Comparison of ENCODE assay signal across 12 mouse cellular contexts in the genomic region with DNA sequence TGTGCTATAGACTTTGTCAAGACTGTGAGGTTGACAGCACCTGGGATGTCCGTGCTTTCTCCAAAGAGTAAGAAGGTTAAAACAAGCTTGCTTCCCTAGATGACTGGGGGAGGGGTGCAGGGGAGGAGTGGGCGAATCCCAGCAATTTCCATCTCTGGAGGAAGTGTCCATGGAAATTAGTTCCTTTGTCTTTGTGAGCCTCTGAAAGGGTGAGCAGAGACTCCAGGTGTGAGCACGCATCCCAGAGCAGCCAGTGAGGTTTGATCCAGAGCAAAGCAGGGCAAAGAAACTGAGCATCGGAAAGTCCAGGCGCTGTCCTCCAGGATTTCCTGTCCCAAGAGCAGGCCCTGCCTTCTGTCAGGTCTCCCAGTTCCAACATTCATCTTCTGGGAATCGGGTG.
DNase-seq lines count a peak whose midpoint lies in the region; ATAC-seq and TF ChIP-seq lines count a peak whose summit lies in the region.
"Had no signal": no experiment of that assay in that cellular context is flagged by ENCODE, and none has a peak within 500 bp of the region (broad histone marks: within the 10 kb centered on the region; RNA-seq: fewer than 3 reads in every experiment).

No protein-coding gene starts in this region.

- no peaks in the 10 kb centered on the region for H3K9me3 ChIP-seq in hindbrain, embryonic 12.5 days (replicated peaks)
- no peaks in the 10 kb centered on the region for H3K9me3 ChIP-seq in hindbrain, postnatal 0 days (ENCODE audit: low read length)
- H3K9me3 ChIP-seq in ES-Bruce4 (replicated peaks; ENCODE audit: control insufficient read depth, insufficient read depth, low read length, poor library complexity, severe bottlenecking) (no peaks in the 10 kb centered on the region), ES-E14 (ENCODE audit: control insufficient read depth, insufficient read depth, low read depth, low read length) (no peaks in the 10 kb centered on the region)
- H3K9me3 ChIP-seq in limb, embryonic 15.5 days: no peaks in the 10 kb centered on the region
- H3K9me3 ChIP-seq: liver, embryonic 15.5 days had no signal

- no peak for DNase-seq in hindbrain, postnatal 0 days (ENCODE audit: low spot score)
- DNase-seq in ES-E14 (ENCODE audit: low read depth, low spot score): no peak
- no peak for DNase-seq in urinary bladder, postnatal 10 days (ENCODE audit: low spot score)
- no peak for DNase-seq in cerebellum, adult 18-20 months
- DNase-seq: adrenal gland, adult 2 months; cerebellum, adult 8-10 months; kidney, adult 9 months had no signal

- H3K4me2 ChIP-seq in hindbrain, embryonic 12.5 days (replicated peaks): no peak overlapping the region
- H3K4me2 ChIP-seq in hindbrain, postnatal 0 days (ENCODE audit: low read depth, low read length): no peak overlapping the region
- H3K4me2 ChIP-seq in limb, embryonic 15.5 days: no peak overlapping the region
- H3K4me2 ChIP-seq: hindbrain, embryonic 14.5 days; liver, embryonic 15.5 days had no signal

- peak overlapping the region; percentile 30; the same call in 1 of the 2 replicates for H3K27ac ChIP-seq in hindbrain, embryonic 12.5 days
- no peak overlapping the region for H3K27ac ChIP-seq in hindbrain, postnatal 0 days
- H3K27ac ChIP-seq in ES-Bruce4 (ENCODE audit: insufficient read depth, low read length) (peak overlapping the region; percentile 34; the same call in 1 of the 2 replicates), ES-E14 (ENCODE audit: insufficient read depth, low read depth, low read length, poor library complexity, severe bottlenecking) (peak overlapping the region; percentile 54; the same call in 1 of the 2 replicates)
- peak overlapping the region; percentile 67 for H3K27ac ChIP-seq in limb, embryonic 15.5 days
- H3K27ac ChIP-seq: hindbrain, embryonic 14.5 days; liver, embryonic 15.5 days had no signal

- H3K4me3 ChIP-seq in hindbrain, embryonic 12.5 days: no peak overlapping the region
- no peak overlapping the region for H3K4me3 ChIP-seq in hindbrain, postnatal 0 days (ENCODE audit: low read length)
- H3K4me3 ChIP-seq in ES-Bruce4 (ENCODE audit: low read depth, low read length) (no peak overlapping the region), ES-E14 (ENCODE audit: insufficient read depth in 1 of 2, low read depth in 1 of 2, low read length in 2 of 2, poor library complexity in 1 of 2, severe bottlenecking in 1 of 2) (no peak overlapping the region)
- H3K4me3 ChIP-seq in limb, embryonic 15.5 days: no peak overlapping the region
- H3K4me3 ChIP-seq: liver, embryonic 15.5 days had no signal

- peaks cover 59% of the 10 kb centered on the region for H3K36me3 ChIP-seq in hindbrain, embryonic 12.5 days
- peaks cover 33% of the 10 kb centered on the region for H3K36me3 ChIP-seq in hindbrain, postnatal 0 days (ENCODE audit: insufficient read depth, low read length)
- H3K36me3 ChIP-seq in ES-Bruce4 (ENCODE audit: control insufficient read depth, insufficient read depth, low read length, poor library complexity, severe bottlenecking): peaks cover 24% of the 10 kb centered on the region
- peaks cover 51% of the 10 kb centered on the region for H3K36me3 ChIP-seq in ES-E14 (ENCODE audit: control insufficient read depth, insufficient read depth, low read length, poor library complexity, severe bottlenecking)
- H3K36me3 ChIP-seq in limb, embryonic 15.5 days: peaks cover 75% of the 10 kb centered on the region

- TF ChIP-seq CTCF in hindbrain, postnatal 0 days (IDR thresholded peaks at IDR 0.05; ENCODE audit: low read depth): no peak
- TF ChIP-seq CTCF in ES-Bruce4 (IDR thresholded peaks at IDR 0.05; ENCODE audit: low read depth, low read length): no peak

- TF ChIP-seq POLR2A in ES-Bruce4 (IDR thresholded peaks at IDR 0.05; ENCODE audit: insufficient read depth, low read length): no peak

- WGBS in hindbrain, embryonic 12.5 days: 62% methylated on average over 6 of the region's 6 CpGs
- WGBS in hindbrain, postnatal 0 days: 54% methylated on average over 6 of the region's 6 CpGs
- 72% methylated on average over 6 of the region's 6 CpGs for WGBS in limb, embryonic 15.5 days

- TF ChIP-seq EP300 in ES-Bruce4 (IDR thresholded peaks at IDR 0.05; ENCODE audit: insufficient read depth, low read depth, low read length): peak; percentile 67; the same call in 1 of the 2 replicates

- 0 out of 2 replicates have a peak, but pooled peaks cover 6% of the 10 kb centered on the region for H3K4me1 ChIP-seq in hindbrain, embryonic 12.5 days
- no peaks in the 10 kb centered on the region for H3K4me1 ChIP-seq in hindbrain, postnatal 0 days (ENCODE audit: insufficient read depth, low read length)
- H3K4me1 ChIP-seq in ES-Bruce4 (ENCODE audit: control insufficient read depth, insufficient read depth, low read length) (peaks cover 4% of the 10 kb centered on the region), ES-E14 (ENCODE audit: control insufficient read depth in 2 of 2, insufficient read depth in 2 of 2, low read length in 2 of 2, poor library complexity in 1 of 2) (peaks cover 11 to 41% of the 10 kb centered on the region in 2 experiments)
- no peaks in the 10 kb centered on the region for H3K4me1 ChIP-seq in limb, embryonic 15.5 days
- H3K4me1 ChIP-seq: liver, embryonic 15.5 days had no signal

- no peaks in the 10 kb centered on the region for H3K27me3 ChIP-seq in hindbrain, embryonic 12.5 days
- no peaks in the 10 kb centered on the region for H3K27me3 ChIP-seq in hindbrain, postnatal 0 days (ENCODE audit: insufficient read depth, low read length)
- no peaks in the 10 kb centered on the region for H3K27me3 ChIP-seq in ES-Bruce4 (ENCODE audit: control insufficient read depth, insufficient read depth, low read length, poor library complexity, severe bottlenecking)
- H3K27me3 ChIP-seq in limb, embryonic 15.5 days: no peaks in the 10 kb centered on the region
- H3K27me3 ChIP-seq: liver, embryonic 15.5 days had no signal

- no peak overlapping the region for H3K9ac ChIP-seq in hindbrain, embryonic 12.5 days
- H3K9ac ChIP-seq in hindbrain, postnatal 0 days (replicated peaks; ENCODE audit: low read length): no peak overlapping the region
- no peak overlapping the region for H3K9ac ChIP-seq in ES-Bruce4 (ENCODE audit: low read depth, poor library complexity, severe bottlenecking)
- no peak overlapping the region for H3K9ac ChIP-seq in ES-E14 (ENCODE audit: insufficient read depth, low read depth, low read length, poor library complexity, severe bottlenecking)
- no peak overlapping the region for H3K9ac ChIP-seq in limb, embryonic 15.5 days
- H3K9ac ChIP-seq: hindbrain, embryonic 14.5 days; liver, embryonic 15.5 days had no signal

- no peak for ATAC-seq in hindbrain, embryonic 12.5 days (ENCODE audit: low FRiP score)
- ATAC-seq in hindbrain, postnatal 0 days: no peak
- no peak for ATAC-seq in limb, embryonic 15.5 days (ENCODE audit: insufficient number of reproducible peaks, low FRiP score, low TSS enrichment, low read depth)

- in situ Hi-C loops in ES-E14 (cut with MboI; ENCODE audit: low sequenced_read_pairs in 2 of 2, unreplicated experiment in 2 of 2): no loop called here

TF ChIP-seq in ES-E14, 5 proteins besides CTCF, POLR2A, EP300 and RAD21:
- no peak for TF ChIP-seq ZC3H11A (IDR thresholded peaks at IDR 0.05; ENCODE audit: borderline replicate concordance, low read depth, low read length)
- TF ChIP-seq ZNF384 (IDR thresholded peaks at IDR 0.05; ENCODE audit: low read depth, low read length): no peak
- TF ChIP-seq CHD2 (IDR thresholded peaks at IDR 0.05; ENCODE audit: low read depth, low read length): no peak
- no peak for TF ChIP-seq MAFK (IDR thresholded peaks at IDR 0.05; ENCODE audit: insufficient read depth, low read depth, low read length)
- TF ChIP-seq HCFC1 (IDR thresholded peaks at IDR 0.05; ENCODE audit: borderline replicate concordance, insufficient read depth, low read length): no peak
TF ChIP-seq in ES-E14: peak in this region for 0.
